Mouse (Mus musculus) testis, adult 2 months (tissue): ENCODE results near the gene Rab11a.

Experiments
- CTCF ChIP-seq: fragments of 200-500 bp; IDR thresholded peaks from 2 replicates; pipeline ENCODE4 v1.5.1; 2012; ENCODE audit warnings: low read depth, mild to moderate bottlenecking, inconsistent platforms, low read length, moderate library complexity; ENCODE audit not compliant: control insufficient read depth, insufficient read depth, insufficient replicate concordance
- POLR2A ChIP-seq: fragments of 200-500 bp; IDR thresholded peaks from 2 replicates; pipeline ENCODE4 v1.6.1; 2012; ENCODE audit warnings: low read depth, mild to moderate bottlenecking, inconsistent platforms, low read length, moderate library complexity; ENCODE audit not compliant: control insufficient read depth

DNA sequence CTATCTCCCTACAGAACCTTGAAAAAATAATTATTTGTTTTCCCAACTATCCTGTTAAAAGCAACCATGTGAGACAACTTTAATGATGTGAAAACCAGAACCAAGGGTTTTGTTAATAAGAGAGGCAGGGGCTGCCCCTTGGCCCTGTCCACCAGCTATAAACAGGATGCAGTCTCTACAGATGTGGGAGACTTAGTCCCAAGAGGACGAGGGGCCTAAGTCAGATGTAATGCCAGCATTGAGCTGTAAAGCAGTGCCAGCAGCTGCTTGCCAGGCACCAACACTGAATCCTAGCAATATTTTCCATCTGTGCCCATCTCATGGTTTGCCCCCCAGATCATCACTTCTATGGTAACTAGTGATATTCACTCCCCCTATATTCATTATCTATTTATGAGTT, 4.9 kb upstream of the Rab11a start:
- TF ChIP-seq CTCF = no peak
- no peak for TF ChIP-seq POLR2A
